Mouse (Mus musculus): Measurements from ENCODE around the gene Slc4a2.
"Not testable (repeated sequence)": the region's sequence is repeated elsewhere in the genome, so short reads cannot be mapped to it uniquely, and the experiment has no call there.

The Slc4a2 gene

GRCm38 (mm10) chr5:24394165-24394894, 29.3 kb upstream of the Slc4a2 start:
- DNase-seq (ENCODE audit: low read depth, low spot score), result peak; percentile 91

GRCm38 (mm10) chr5:24396254-24396653, 27.4 kb upstream of the Slc4a2 start:
- not testable (repeated sequence) for DNase-seq (ENCODE audit: low read depth, low spot score)

GRCm38 (mm10) chr5:24399686-24400085, 24.0 kb upstream of the Slc4a2 start:
- no peak for DNase-seq (ENCODE audit: low read depth, low spot score)

- no peak for DNase-seq (ENCODE audit: low read depth, low spot score)
Measured at GRCm38 (mm10) chr5:24400362-24400761, 23.3 kb upstream of the Slc4a2 start.

- no peak for DNase-seq (ENCODE audit: low read depth, low spot score)
Measured at GRCm38 (mm10) chr5:24400911-24401605, 22.6 kb upstream of the Slc4a2 start.

- DNase-seq (ENCODE audit: low read depth, low spot score), result no peak
Measured at GRCm38 (mm10) chr5:24401969-24402368, 21.7 kb upstream of the Slc4a2 start.

GRCm38 (mm10) chr5:24404594-24405360, 18.9 kb upstream of the Slc4a2 start:
- no peak for DNase-seq (ENCODE audit: low read depth, low spot score)

GRCm38 (mm10) chr5:24405389-24405876, 18.2 kb upstream of the Slc4a2 start:
- no peak for DNase-seq (ENCODE audit: low read depth, low spot score)

- no peak for DNase-seq (ENCODE audit: low read depth, low spot score)
Measured at GRCm38 (mm10) chr5:24408651-24409050, 15.0 kb upstream of the Slc4a2 start.

- DNase-seq (ENCODE audit: low read depth, low spot score), result no peak
Measured at GRCm38 (mm10) chr5:24409466-24409865, 14.2 kb upstream of the Slc4a2 start.

GRCm38 (mm10) chr5:24412063-24412462, 11.6 kb upstream of the Slc4a2 start:
- DNase-seq (ENCODE audit: low read depth, low spot score), result no peak

- DNase-seq (ENCODE audit: low read depth, low spot score), result no peak
Measured at GRCm38 (mm10) chr5:24413042-24413693, 10.5 kb upstream of the Slc4a2 start, which contains the start of gene Asic3. Asic3 (plus strand) TSS chr5:24413392.

- no peak for DNase-seq (ENCODE audit: low read depth, low spot score)
Measured at GRCm38 (mm10) chr5:24413938-24414337, 9.7 kb upstream of the Slc4a2 start.

- DNase-seq (ENCODE audit: low read depth, low spot score), result peak; percentile 47
Measured at GRCm38 (mm10) chr5:24416222-24416736, 7.4 kb upstream of the Slc4a2 start.

GRCm38 (mm10) chr5:24417587-24417986, 6.0 kb upstream of the Slc4a2 start:
- DNase-seq (ENCODE audit: low read depth, low spot score), result no peak

- DNase-seq (ENCODE audit: low read depth, low spot score), result no peak
Measured at GRCm38 (mm10) chr5:24420381-24420780, 3.3 kb upstream of the Slc4a2 start.

- no peak for DNase-seq (ENCODE audit: low read depth, low spot score)
Measured at GRCm38 (mm10) chr5:24424004-24424781, 556 bp downstream of the Slc4a2 start.

GRCm38 (mm10) chr5:24424861-24425411, 1.3 kb downstream of the Slc4a2 start:
- DNase-seq (ENCODE audit: low read depth, low spot score), result peak; percentile 81

GRCm38 (mm10) chr5:24425421-24426036, 1.9 kb downstream of the Slc4a2 start:
- peak; percentile 40 for DNase-seq (ENCODE audit: low read depth, low spot score)

- no peak for DNase-seq (ENCODE audit: low read depth, low spot score)
Measured at GRCm38 (mm10) chr5:24426037-24426432, 2.4 kb downstream of the Slc4a2 start.
